Mouse (Mus musculus): ENCODE results near the gene Calml3. TPM values are rescaled to one million over a fixed set of nuclear protein-coding genes. Genes with fewer than 3 reads are reported as not detected.
"Not testable (repeated sequence)": the region's sequence is repeated elsewhere in the genome, so short reads cannot be mapped to it uniquely, and the experiment has no call there.

Calml3 gene
- 0.37 TPM in 1 of 2 replicates, not detected in the other for polyA plus RNA-seq (2015; fragmentation: Nextera tagmentation; extraction: Ambion mirVana)

GRCm38 (mm10) chr13:3804186-3804585 lies at the start of gene Calml3:
TSS of gene Calml3 (minus strand) at chr13:3804316.
- peaks cover 12% of the 10 kb centered on the region for H3K4me1 ChIP-seq (replicated peaks)
- H3K36me3 ChIP-seq, result no peaks in the 10 kb centered on the region
- WGBS, result 84% methylated on average over 13 of the region's 13 CpGs
- no peaks in the 10 kb centered on the region for H3K27me3 ChIP-seq
- no peak within 1 kb of the TSS for H3K4me2 ChIP-seq
- H3K9ac ChIP-seq, result no peak within 1 kb of the TSS
- no peak for ATAC-seq (replicated peaks; ENCODE audit: insufficient number of reproducible peaks, insufficient read depth, low FRiP score, low read depth)
- no peak within 1 kb of the TSS for H3K4me3 ChIP-seq
- H3K27ac ChIP-seq, result no peak within 1 kb of the TSS
- no peaks in the 10 kb centered on the region for H3K9me3 ChIP-seq (replicated peaks)

- H3K9me3 ChIP-seq (replicated peaks), result no peaks in the 10 kb centered on the region
- no peak overlapping the region for H3K4me3 ChIP-seq
- no peaks in the 10 kb centered on the region for H3K4me1 ChIP-seq (replicated peaks)
- H3K4me2 ChIP-seq, result no peak overlapping the region
- no peaks in the 10 kb centered on the region for H3K36me3 ChIP-seq
- no peaks in the 10 kb centered on the region for H3K27me3 ChIP-seq
- no peak overlapping the region for H3K9ac ChIP-seq
- ATAC-seq (replicated peaks; ENCODE audit: insufficient number of reproducible peaks, insufficient read depth, low FRiP score, low read depth), result no peak
- no peak overlapping the region for H3K27ac ChIP-seq
- 53% methylated on average over 1 of the region's 1 CpGs for WGBS
Measured at GRCm38 (mm10) chr13:3850330-3850729, 46.2 kb upstream of the Calml3 start.

DNA sequence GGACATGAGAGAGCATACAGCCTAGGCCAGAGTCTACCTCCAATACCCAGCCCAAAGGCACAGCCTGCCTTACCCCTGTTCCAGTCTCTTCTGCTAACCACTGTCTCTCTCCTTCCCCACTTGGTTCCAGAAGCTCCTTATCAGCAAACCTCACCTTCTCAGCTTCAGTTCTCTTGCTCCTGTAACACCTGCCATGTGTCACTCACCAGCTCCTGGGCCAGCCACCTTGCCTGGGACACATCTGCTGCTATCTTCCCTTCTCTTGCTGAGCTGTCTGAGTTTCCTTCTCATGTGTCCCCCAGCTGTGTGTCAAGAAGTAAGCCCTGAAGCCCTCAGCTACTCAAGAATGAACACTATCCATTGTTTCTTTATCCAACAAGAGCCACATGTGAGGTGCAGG lies 36.5 kb upstream of the Calml3 start:
- H3K27ac ChIP-seq; H3K9ac ChIP-seq; H3K27me3 ChIP-seq; H3K4me2 ChIP-seq; H3K4me1 ChIP-seq (replicated peaks); H3K4me3 ChIP-seq; H3K36me3 ChIP-seq; ATAC-seq (replicated peaks; ENCODE audit: insufficient number of reproducible peaks, insufficient read depth, low FRiP score, low read depth); H3K9me3 ChIP-seq (replicated peaks): not testable (repeated sequence)

DNA sequence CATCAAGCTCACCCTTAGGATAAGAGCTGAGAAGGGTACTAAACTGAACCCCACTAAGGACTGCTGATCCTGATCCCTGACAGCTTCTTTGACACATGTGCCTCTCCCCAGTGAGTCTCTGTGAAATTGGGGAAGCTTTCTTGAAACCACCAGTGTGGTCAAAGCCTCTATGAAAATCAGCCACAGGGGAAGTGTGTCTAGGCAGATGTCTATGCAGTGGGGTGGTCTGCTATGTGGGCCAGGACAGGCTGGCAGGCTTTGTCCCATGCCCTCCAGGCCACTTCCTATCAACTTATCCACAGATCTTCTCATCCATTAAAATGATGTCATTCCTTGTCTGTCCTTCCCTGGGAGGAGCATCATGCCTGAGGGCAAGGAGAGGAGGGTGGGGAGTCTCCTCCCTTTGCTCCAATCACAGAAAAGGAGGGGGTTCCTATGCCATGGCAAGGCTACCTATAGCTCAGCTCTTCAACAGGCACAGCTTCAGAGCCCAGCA lies 33.2 kb upstream of the Calml3 start, which contains the start of gene Calm4:
TSS of gene Calm4 (plus strand) at position 446 of the 496 bp plus-strand sequence.
- H3K4me1 ChIP-seq (replicated peaks); H3K9me3 ChIP-seq (replicated peaks); H3K4me2 ChIP-seq; ATAC-seq (replicated peaks; ENCODE audit: insufficient number of reproducible peaks, insufficient read depth, low FRiP score, low read depth); H3K36me3 ChIP-seq; H3K4me3 ChIP-seq; H3K27me3 ChIP-seq; H3K9ac ChIP-seq; H3K27ac ChIP-seq: not testable (repeated sequence)

DNA sequence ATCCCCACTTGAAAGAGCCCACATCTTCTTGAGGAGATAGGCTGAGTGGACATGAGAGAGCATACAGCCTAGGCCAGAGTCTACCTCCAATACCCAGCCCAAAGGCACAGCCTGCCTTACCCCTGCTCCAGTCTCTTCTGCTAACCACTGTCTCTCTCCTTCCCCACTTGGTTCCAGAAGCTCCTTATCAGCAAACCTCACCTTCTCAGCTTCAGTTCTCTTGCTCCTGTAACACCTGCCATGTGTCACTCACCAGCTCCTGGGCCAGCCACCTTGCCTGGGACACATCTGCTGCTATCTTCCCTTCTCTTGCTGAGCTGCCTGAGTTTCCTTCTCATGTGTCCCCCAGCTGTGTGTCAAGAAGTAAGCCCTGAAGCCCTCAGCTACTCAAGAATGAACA lies 29.5 kb upstream of the Calml3 start:
- H3K27me3 ChIP-seq; H3K9me3 ChIP-seq (replicated peaks); H3K27ac ChIP-seq; ATAC-seq (replicated peaks; ENCODE audit: insufficient number of reproducible peaks, insufficient read depth, low FRiP score, low read depth); H3K4me2 ChIP-seq; H3K4me1 ChIP-seq (replicated peaks); H3K36me3 ChIP-seq; H3K4me3 ChIP-seq; H3K9ac ChIP-seq: not testable (repeated sequence)

- Histone ChIP-seq H3K36me3 (no peaks in the 10 kb centered on the region), H3K9ac (no peak overlapping the region), H3K4me3 (no peak overlapping the region), H3K27ac (no peak overlapping the region), H3K4me1 (replicated peaks) (no peaks in the 10 kb centered on the region), H3K27me3 (no peaks in the 10 kb centered on the region), H3K4me2 (no peak overlapping the region), H3K9me3 (replicated peaks) (no peaks in the 10 kb centered on the region)
- WGBS, result 63% methylated on average over 2 of the region's 2 CpGs
- ATAC-seq (replicated peaks; ENCODE audit: insufficient number of reproducible peaks, insufficient read depth, low FRiP score, low read depth), result no peak
Measured at GRCm38 (mm10) chr13:3832450-3832849, 28.3 kb upstream of the Calml3 start.

DNA sequence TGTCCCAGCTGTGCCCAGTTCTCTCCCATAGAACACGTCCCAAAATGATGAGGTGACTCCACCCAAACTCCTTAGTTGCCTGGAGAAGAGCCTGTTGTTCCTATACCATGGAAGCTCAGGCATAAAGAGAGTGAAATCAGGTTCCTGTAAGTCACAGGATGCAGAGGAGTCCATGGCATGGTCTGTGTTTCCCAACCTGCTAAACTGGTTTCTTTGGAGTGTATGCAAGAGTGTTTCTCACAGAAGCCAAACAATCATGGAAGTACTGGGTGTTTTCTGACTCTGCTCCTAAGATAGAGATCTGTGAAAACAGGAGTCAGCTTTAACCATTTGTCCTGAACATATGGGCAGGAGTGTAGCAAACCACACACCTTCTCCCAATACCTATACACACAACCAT lies 27.9 kb upstream of the Calml3 start:
- no peak overlapping the region for H3K4me2 ChIP-seq
- no peaks in the 10 kb centered on the region for H3K4me1 ChIP-seq (replicated peaks)
- H3K36me3 ChIP-seq, result no peaks in the 10 kb centered on the region
- no peaks in the 10 kb centered on the region for H3K27me3 ChIP-seq
- no peak overlapping the region for H3K4me3 ChIP-seq
- H3K9ac ChIP-seq, result no peak overlapping the region
- H3K9me3 ChIP-seq (replicated peaks), result no peaks in the 10 kb centered on the region
- WGBS, result 56% methylated on average over 1 of the region's 1 CpGs
- ATAC-seq (replicated peaks; ENCODE audit: insufficient number of reproducible peaks, insufficient read depth, low FRiP score, low read depth), result no peak
- H3K27ac ChIP-seq, result no peak overlapping the region

DNA sequence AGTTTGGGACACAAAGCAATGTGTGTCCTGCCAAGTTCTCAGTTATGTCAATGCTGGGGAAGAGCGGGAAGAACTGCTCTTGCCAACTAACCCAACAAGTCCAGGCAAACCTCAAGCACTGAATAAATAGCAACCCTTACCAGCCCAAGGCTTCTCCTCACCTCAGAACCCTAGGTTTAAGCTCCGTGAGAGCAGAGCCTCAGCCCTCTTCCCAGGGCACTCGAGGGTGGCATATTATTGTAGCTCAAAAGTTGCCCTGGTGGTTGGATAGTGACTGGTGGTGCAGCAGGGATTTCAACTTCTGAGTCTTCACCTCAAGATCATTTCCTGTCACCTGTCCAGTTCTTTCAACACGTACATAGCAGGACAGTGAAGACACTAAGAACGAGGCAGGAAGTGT lies 27.4 kb upstream of the Calml3 start:
- Histone ChIP-seq H3K9ac (no peak overlapping the region), H3K9me3 (replicated peaks) (no peaks in the 10 kb centered on the region), H3K4me3 (no peak overlapping the region), H3K4me2 (no peak overlapping the region), H3K27me3 (no peaks in the 10 kb centered on the region), H3K36me3 (no peaks in the 10 kb centered on the region), H3K27ac (no peak overlapping the region), H3K4me1 (replicated peaks) (no peaks in the 10 kb centered on the region)
- ATAC-seq (replicated peaks; ENCODE audit: insufficient number of reproducible peaks, insufficient read depth, low FRiP score, low read depth), result no peak
- 69% methylated on average over 5 of the region's 5 CpGs for WGBS

- H3K36me3 ChIP-seq, result no peaks in the 10 kb centered on the region
- H3K4me3 ChIP-seq, result no peak overlapping the region
- H3K27me3 ChIP-seq, result no peaks in the 10 kb centered on the region
- no peaks in the 10 kb centered on the region for H3K4me1 ChIP-seq (replicated peaks)
- H3K27ac ChIP-seq, result no peak overlapping the region
- ATAC-seq (replicated peaks; ENCODE audit: insufficient number of reproducible peaks, insufficient read depth, low FRiP score, low read depth), result no peak
- no peaks in the 10 kb centered on the region for H3K9me3 ChIP-seq (replicated peaks)
- H3K9ac ChIP-seq, result no peak overlapping the region
- no peak overlapping the region for H3K4me2 ChIP-seq
Measured at GRCm38 (mm10) chr13:3825726-3826125, 21.6 kb upstream of the Calml3 start.

- WGBS, result 64% methylated on average over 4 of the region's 4 CpGs
- ATAC-seq (replicated peaks; ENCODE audit: insufficient number of reproducible peaks, insufficient read depth, low FRiP score, low read depth), result no peak
- no peaks in the 10 kb centered on the region for H3K27me3 ChIP-seq
Measured at GRCm38 (mm10) chr13:3822105-3822504, 18.0 kb upstream of the Calml3 start.

GRCm38 (mm10) chr13:3818740-3819076 lies 14.6 kb upstream of the Calml3 start:
- Histone ChIP-seq H3K4me1 (replicated peaks) (no peaks in the 10 kb centered on the region), H3K27ac (no peak overlapping the region), H3K9me3 (replicated peaks) (no peaks in the 10 kb centered on the region), H3K36me3 (no peaks in the 10 kb centered on the region), H3K4me2 (no peak overlapping the region), H3K27me3 (no peaks in the 10 kb centered on the region), H3K9ac (no peak overlapping the region), H3K4me3 (no peak overlapping the region)
- no peak for ATAC-seq (replicated peaks; ENCODE audit: insufficient number of reproducible peaks, insufficient read depth, low FRiP score, low read depth)
- WGBS, result 76% methylated on average over 2 of the region's 2 CpGs

More at GRCm38 (mm10) chr13:3822105-3822504, 18.0 kb upstream of the Calml3 start:
- no peaks in the 10 kb centered on the region for H3K36me3 ChIP-seq
- no peak overlapping the region for H3K4me2 ChIP-seq
- H3K9ac ChIP-seq, result no peak overlapping the region
- H3K9me3 ChIP-seq (replicated peaks), result no peaks in the 10 kb centered on the region
- H3K4me1 ChIP-seq (replicated peaks), result no peaks in the 10 kb centered on the region
- no peak overlapping the region for H3K4me3 ChIP-seq
- no peak overlapping the region for H3K27ac ChIP-seq

DNA sequence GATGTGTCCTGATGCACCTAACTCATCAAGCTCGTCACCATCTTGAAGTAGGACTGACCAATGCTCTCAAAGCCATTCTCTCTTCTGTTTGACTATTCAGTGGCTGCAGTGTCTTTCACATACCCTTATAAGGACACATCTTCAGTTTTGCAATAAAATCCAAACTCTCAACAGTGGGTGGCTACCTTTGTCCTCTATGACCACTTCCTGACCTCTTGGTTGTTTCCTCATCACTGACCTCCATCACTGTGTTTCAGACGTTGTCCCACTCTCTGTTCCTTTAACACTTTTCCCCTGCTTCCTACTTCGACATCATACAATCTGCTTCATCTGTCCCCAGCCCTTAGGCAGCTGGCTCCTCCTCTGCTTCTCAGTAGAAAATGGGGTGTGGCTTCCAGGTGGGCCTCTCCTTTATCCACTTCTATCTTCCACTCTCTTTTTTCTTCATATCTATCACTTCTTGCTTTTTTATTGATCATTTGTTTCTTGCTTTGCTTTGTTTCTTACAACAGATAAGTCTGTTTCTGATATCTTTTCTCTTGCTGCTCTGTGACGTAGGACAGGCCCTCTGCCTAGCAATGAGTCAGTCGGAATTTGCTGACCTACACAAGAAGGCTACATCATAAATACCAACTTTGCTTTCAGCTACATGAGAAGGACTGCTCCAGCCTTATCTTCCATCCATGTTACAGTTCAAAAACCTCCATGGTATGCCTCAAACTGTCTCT lies 14.1 kb upstream of the Calml3 start:
- no peak overlapping the region for H3K27ac ChIP-seq
- no peak overlapping the region for H3K4me2 ChIP-seq
- H3K27me3 ChIP-seq, result no peaks in the 10 kb centered on the region
- ATAC-seq (replicated peaks; ENCODE audit: insufficient number of reproducible peaks, insufficient read depth, low FRiP score, low read depth), result no peak
- H3K9me3 ChIP-seq (replicated peaks), result no peaks in the 10 kb centered on the region
- H3K36me3 ChIP-seq, result no peaks in the 10 kb centered on the region
- H3K9ac ChIP-seq, result no peak overlapping the region
- H3K4me3 ChIP-seq, result no peak overlapping the region
- 61% methylated on average over 5 of the region's 5 CpGs for WGBS
- no peaks in the 10 kb centered on the region for H3K4me1 ChIP-seq (replicated peaks)
